Mouse (Mus musculus) ES-E14 (cell line): Measurements from ENCODE around the gene Adgrf5. TPM values are rescaled to one million over a fixed set of nuclear protein-coding genes. Genes with fewer than 3 reads are reported as not detected.

Source experiments
- DNase-seq: peaks from one replicate; pipeline ENCODE4 v3.0.0-alpha.2; 2013; ENCODE audit warnings: low read depth, low spot score
- H3K27ac ChIP-seq: 2 replicates; pipeline ENCODE4 v1.5.1; 2012; ENCODE audit warnings: low read depth, mild to moderate bottlenecking, low read length, moderate library complexity, mixed read lengths; ENCODE audit not compliant: poor library complexity, insufficient read depth, severe bottlenecking
- H3K36me3 ChIP-seq: 2 replicates; pipeline ENCODE4 v1.6.1; 2012; ENCODE audit warnings: mild to moderate bottlenecking, low read length, moderate library complexity, mixed read lengths; ENCODE audit not compliant: control insufficient read depth, poor library complexity, insufficient read depth, severe bottlenecking
- H3K4me1 ChIP-seq, 2 experiments: fragments of 150-350 bp in 1 of 2; sonication (generic) in 1 of 2; 2 replicates each; pipeline ENCODE4 v1.6.1; 2012; ENCODE audit warnings: low read length in 2 of 2, mild to moderate bottlenecking in 1 of 2, mixed read lengths in 1 of 2; ENCODE audit not compliant: control insufficient read depth in 2 of 2, insufficient read depth in 2 of 2, poor library complexity in 1 of 2
- H3K4me3 ChIP-seq, 2 experiments: fragments of 150-350 bp in 1 of 2; sonication (generic) in 1 of 2; 2 replicates each; pipeline ENCODE4 v1.5.1; 2012; ENCODE audit warnings: low read length in 2 of 2, low read depth in 1 of 2, mild to moderate bottlenecking in 1 of 2, mixed read lengths in 1 of 2; ENCODE audit not compliant: insufficient read depth in 1 of 2, poor library complexity in 1 of 2, severe bottlenecking in 1 of 2
- H3K9ac ChIP-seq: 2 replicates; pipeline ENCODE4 v1.6.1; 2012; ENCODE audit warnings: low read depth, mild to moderate bottlenecking, low read length, mixed read lengths; ENCODE audit not compliant: poor library complexity, insufficient read depth, severe bottlenecking
- H3K9me3 ChIP-seq: fragments of 150-350 bp; sonication (generic); 2 replicates; pipeline ENCODE4 v1.6.1; 2012; ENCODE audit warnings: low read depth, mild to moderate bottlenecking, low read length; ENCODE audit not compliant: control insufficient read depth, insufficient read depth
- CHD2 ChIP-seq: IDR thresholded peaks from 2 replicates; pipeline ENCODE4 v1.6.1; 2014; ENCODE audit warnings: mild to moderate bottlenecking, low read depth, low read length, inconsistent platforms
- HCFC1 ChIP-seq: IDR thresholded peaks from 2 replicates; pipeline ENCODE4 v1.6.1; 2012; ENCODE audit warnings: low read length, inconsistent platforms, borderline replicate concordance; ENCODE audit not compliant: insufficient read depth
- MAFK ChIP-seq: IDR thresholded peaks from 2 replicates; pipeline ENCODE4 v1.6.1; 2014; ENCODE audit warnings: mild to moderate bottlenecking, low read depth, low read length, inconsistent platforms; ENCODE audit not compliant: insufficient read depth
- ZC3H11A ChIP-seq: IDR thresholded peaks from 2 replicates; pipeline ENCODE4 v1.6.1; 2012; ENCODE audit warnings: low read depth, mild to moderate bottlenecking, inconsistent platforms, low read length, borderline replicate concordance
- ZNF384 ChIP-seq: IDR thresholded peaks from 2 replicates; pipeline ENCODE4 v1.6.1; 2012; ENCODE audit warnings: low read depth, low read length, inconsistent platforms
- in situ Hi-C, 2 experiments: fragments of 600-800 bp; cut with MboI; formaldehyde crosslinking; loops; one replicate each; pipeline ENCODE4 v1.15.1; 2025; ENCODE audit warnings: low sequenced_read_pairs in 2 of 2, inconsistent platforms in 1 of 2; ENCODE audit not compliant: unreplicated experiment in 2 of 2
- total RNA-seq: library from RNA; depleted of rRNA; stranded (reverse); fragments of 300-350 nt; gene quantifications from 2 replicates; pipeline ENCODE4 v1.2.3, GENCODE M21; 2012

Adgrf5 gene
- total RNA-seq, 1 experiment, result 5.5 TPM

GRCm38 (mm10) chr17:43372604-43373003 is 12.4 kb downstream of the Adgrf5 start:
- no peaks in the 10 kb centered on the region for H3K9me3 ChIP-seq
- H3K4me1 ChIP-seq, result peaks cover 0 to 2% of the 10 kb centered on the region in 2 experiments; a peak in 1 of 4 replicates
- no peak for DNase-seq
- H3K4me3 ChIP-seq, result no peak overlapping the region
- H3K27ac ChIP-seq, result no peak overlapping the region
- H3K36me3 ChIP-seq, result no peaks in the 10 kb centered on the region; the same call in 1 of the 2 replicates
- in situ Hi-C loops, result no loop called here
- TF ChIP-seq ZC3H11A, result no peak
- no peak for TF ChIP-seq CHD2
- TF ChIP-seq ZNF384, result no peak
- no peak for TF ChIP-seq MAFK
- no peak for TF ChIP-seq HCFC1
- no peak overlapping the region for H3K9ac ChIP-seq

- TF ChIP-seq MAFK (no peak), ZC3H11A (no peak), CHD2 (no peak), ZNF384 (no peak), HCFC1 (no peak)
- H3K4me1 ChIP-seq, result peaks cover 0 to 2% of the 10 kb centered on the region in 2 experiments; a peak in 1 of 4 replicates
- no peaks in the 10 kb centered on the region for H3K9me3 ChIP-seq
- no peak overlapping the region for H3K9ac ChIP-seq
- H3K27ac ChIP-seq, result no peak overlapping the region
- no peak for DNase-seq
- no peak overlapping the region for H3K4me3 ChIP-seq
- H3K36me3 ChIP-seq, result no peaks in the 10 kb centered on the region; the same call in 1 of the 2 replicates
- in situ Hi-C loops, result no loop called here
Observed at GRCm38 (mm10) chr17:43374020-43374419, 13.8 kb downstream of the Adgrf5 start.

GRCm38 (mm10) chr17:43376527-43376926 is 16.3 kb downstream of the Adgrf5 start:
- H3K27ac ChIP-seq, result no peak overlapping the region

GRCm38 (mm10) chr17:43378703-43379102 is 18.5 kb downstream of the Adgrf5 start:
- Histone ChIP-seq H3K4me3 (no peak overlapping the region), H3K9ac (no peak overlapping the region), H3K4me1 (peaks cover 0 to 2% of the 10 kb centered on the region in 2 experiments; a peak in 1 of 4 replicates), H3K36me3 (no peaks in the 10 kb centered on the region), H3K9me3 (no peaks in the 10 kb centered on the region), H3K27ac (no peak overlapping the region)
- in situ Hi-C loops, result no loop called here
- TF ChIP-seq ZNF384 (no peak), HCFC1 (no peak), MAFK (no peak), CHD2 (no peak), ZC3H11A (no peak)
- DNase-seq, result no peak

More at GRCm38 (mm10) chr17:43376527-43376926, 16.3 kb downstream of the Adgrf5 start:
- TF ChIP-seq HCFC1, result no peak
- TF ChIP-seq CHD2, result no peak
- Histone ChIP-seq H3K36me3 (no peaks in the 10 kb centered on the region), H3K4me3 (no peak overlapping the region), H3K9ac (no peak overlapping the region), H3K4me1 (peaks cover 0 to 2% of the 10 kb centered on the region in 2 experiments; a peak in 1 of 4 replicates), H3K9me3 (no peaks in the 10 kb centered on the region)
- in situ Hi-C loops, result no loop called here
- DNase-seq, result no peak

- TF ChIP-seq ZC3H11A, result no peak
- TF ChIP-seq CHD2, result no peak
- TF ChIP-seq HCFC1, result no peak
- no peak for TF ChIP-seq ZNF384
- no peak for TF ChIP-seq MAFK
- Histone ChIP-seq H3K27ac (no peak overlapping the region), H3K36me3 (no peaks in the 10 kb centered on the region), H3K9me3 (no peaks in the 10 kb centered on the region), H3K9ac (no peak overlapping the region), H3K4me3 (no peak overlapping the region), H3K4me1 (peaks cover 0 to 4% of the 10 kb centered on the region in 2 experiments; a peak in 2 of 4 replicates)
- in situ Hi-C loops, result no loop called here
- no peak for DNase-seq
Observed at GRCm38 (mm10) chr17:43386331-43386730, 26.1 kb downstream of the Adgrf5 start.
